ENCODE assay signal across 13 mouse cellular contexts in genomic region chr7:109456563-109456962, GRCm38 (mm10). TPM values are rescaled to one million over a fixed set of nuclear protein-coding genes. Genes with fewer than 3 reads are reported as not detected.
"Had no signal": no experiment of that assay in that cellular context is flagged by ENCODE, and none has a peak within 500 bp of the region (broad histone marks: within the 10 kb centered on the region; RNA-seq: fewer than 3 reads in every experiment).

No protein-coding gene starts in this region.

- H3K36me3 ChIP-seq: midbrain, embryonic 15.5 days; neural tube, embryonic 15.5 days had no signal

- H3K27ac ChIP-seq: liver, embryonic 14.5 days; midbrain, embryonic 15.5 days; neural tube, embryonic 15.5 days; stomach, postnatal 0 days had no signal

- H3K9me3 ChIP-seq: midbrain, embryonic 15.5 days; neural tube, embryonic 15.5 days had no signal

- DNase-seq: kidney, adult 18-20 months; kidney, postnatal 10 days; kidney, postnatal 4 days; left cerebral cortex, postnatal 4 days; lung, adult 18-20 months; thymus, postnatal 25 days had no signal

- H3K4me1 ChIP-seq: midbrain, embryonic 15.5 days; neural tube, embryonic 15.5 days had no signal

- H3K9ac ChIP-seq: liver, embryonic 14.5 days; midbrain, embryonic 15.5 days; neural tube, embryonic 15.5 days had no signal

- H3K4me2 ChIP-seq: midbrain, embryonic 11.5 days; midbrain, embryonic 15.5 days; neural tube, embryonic 15.5 days had no signal

- ATAC-seq: midbrain, embryonic 15.5 days had no signal

- H3K27me3 ChIP-seq: midbrain, embryonic 15.5 days; neural tube, embryonic 15.5 days had no signal

- H3K4me3 ChIP-seq: midbrain, embryonic 15.5 days; neural tube, embryonic 15.5 days had no signal

RNA-seq across cellular contexts. Expression of gene Stk33, which starts 17.7 kb away (rescaled TPM):
- total RNA-seq: liver, adult 2 months had no signal
- polyA plus RNA-seq: liver, adult 2 months; liver, embryonic 14.5 days had no signal

RNA-seq across cellular contexts. Expression of gene Trim66, which starts 51.4 kb away (rescaled TPM):
- polyA plus RNA-seq: kidney, embryonic 14.5 days had no signal
